Mouse (Mus musculus) megakaryocyte, embryonic 14.5 days (primary cell): ENCODE results near the gene Pa2g4. TPM values are rescaled to one million over a fixed set of nuclear protein-coding genes. Genes with fewer than 3 reads are reported as not detected.
"Not testable (repeated sequence)": the region's sequence is repeated elsewhere in the genome, so short reads cannot be mapped to it uniquely, and the experiment has no call there.

Experiments
- H3K27me3 ChIP-seq: replicated peaks from 2 replicates; pipeline ENCODE3; 2012; ENCODE audit warnings: inconsistent platforms
- H3K36me3 ChIP-seq: replicated peaks from 2 replicates; pipeline ENCODE3; 2012; ENCODE audit warnings: low read length, inconsistent platforms, mixed read lengths
- H3K4me1 ChIP-seq: 2 replicates; pipeline ENCODE4 v1.6.1; 2012; ENCODE audit warnings: inconsistent platforms
- H3K4me3 ChIP-seq: replicated peaks from 2 replicates; pipeline ENCODE3; 2012; ENCODE audit warnings: moderate library complexity, mild to moderate bottlenecking, inconsistent platforms
- H3K9me3 ChIP-seq: 2 replicates; pipeline ENCODE4 v1.6.1; 2012; ENCODE audit warnings: inconsistent platforms
- FLI1 ChIP-seq: IDR thresholded peaks from 2 replicates; pipeline ENCODE4 v1.6.1; 2012; ENCODE audit warnings: low read length, inconsistent platforms, mixed read lengths
- GATA1 ChIP-seq: IDR thresholded peaks from 3 replicates; pipeline ENCODE4 v1.6.1; 2012; ENCODE audit warnings: mixed read lengths, low read length, inconsistent platforms, borderline replicate concordance
- polyA plus RNA-seq: library from polyadenylated mRNA; stranded (reverse); fragments of >175 nt; gene quantifications from 2 replicates; pipeline ENCODE4 v1.2.3, GENCODE M21; 2012; ENCODE audit warnings: low replicate concordance; ENCODE audit not compliant: insufficient read depth

The Pa2g4 gene
- polyA plus RNA-seq, 1 experiment: 451 TPM

DNA sequence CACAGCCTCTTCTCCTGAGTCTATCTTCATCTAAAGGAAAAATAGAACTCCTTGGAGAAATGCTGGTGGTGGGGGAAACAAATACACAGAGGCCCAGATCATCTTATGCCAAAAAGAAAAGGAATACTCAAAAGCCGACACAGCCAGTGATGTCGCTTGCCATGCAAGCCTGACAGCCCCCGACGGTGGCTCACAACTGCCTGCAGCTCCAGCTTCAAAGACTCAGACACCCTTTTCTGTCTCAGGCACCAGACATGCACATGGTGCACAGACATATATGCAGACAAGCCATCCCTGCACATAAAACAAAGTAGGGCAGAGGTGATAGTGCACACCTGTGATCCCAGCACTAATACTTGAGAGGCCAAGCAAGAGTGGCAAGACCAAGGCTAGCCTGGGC is 13.9 kb upstream of the Pa2g4 start:
- Histone ChIP-seq H3K36me3 (no peaks in the 10 kb centered on the region), H3K4me1 (peaks cover 12% of the 10 kb centered on the region), H3K27me3 (peaks cover 56% of the 10 kb centered on the region), H3K9me3 (peaks cover 3% of the 10 kb centered on the region; the same call in 1 of the 2 replicates), H3K4me3 (no peak overlapping the region)
- TF ChIP-seq GATA1: no peak
- TF ChIP-seq FLI1: no peak

DNA sequence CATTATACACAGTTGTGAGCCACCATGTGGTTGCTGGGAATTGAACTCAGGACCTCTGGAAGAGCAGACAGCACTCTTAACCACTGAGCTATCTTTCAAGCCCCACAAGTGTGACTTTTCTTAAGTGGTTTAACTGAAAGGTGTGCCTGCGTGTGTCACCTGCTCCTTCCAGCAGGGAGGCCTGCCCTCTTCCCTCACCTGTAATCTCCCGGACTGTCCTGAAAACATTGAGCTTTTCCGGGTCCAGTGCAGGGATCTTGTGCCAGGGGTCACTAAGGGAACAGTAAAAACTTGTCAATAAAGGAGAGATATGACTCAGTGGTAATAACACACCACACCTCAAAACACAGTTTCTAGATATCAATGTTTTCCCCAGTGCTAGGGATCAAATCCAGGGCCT is 13.5 kb upstream of the Pa2g4 start:
- H3K4me1 ChIP-seq: peaks cover 12% of the 10 kb centered on the region
- H3K27me3 ChIP-seq: peaks cover 52% of the 10 kb centered on the region
- no peak for TF ChIP-seq GATA1
- TF ChIP-seq FLI1: no peak

DNA sequence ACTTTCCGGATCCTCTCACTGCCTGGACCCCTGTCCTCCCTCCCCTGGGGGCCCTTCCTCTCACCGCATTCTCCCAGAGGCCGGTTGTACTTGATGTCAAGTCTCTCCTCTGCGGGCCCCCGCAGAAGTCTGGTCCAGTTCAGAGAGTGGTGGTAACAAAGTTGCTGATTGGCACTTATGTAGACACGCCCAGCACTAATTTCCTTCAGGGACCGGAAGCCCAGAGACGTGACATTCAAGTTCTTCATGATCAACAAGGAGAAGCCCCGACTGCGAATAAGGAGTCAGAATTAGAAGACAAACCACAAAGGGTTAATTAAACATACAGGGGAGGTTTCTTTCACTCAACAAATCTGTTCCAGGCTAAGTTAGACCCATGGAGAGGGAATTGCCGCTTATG is 12.5 kb upstream of the Pa2g4 start:
- no peak for TF ChIP-seq GATA1
- peaks cover 52% of the 10 kb centered on the region for H3K27me3 ChIP-seq
- no peak overlapping the region for H3K4me3 ChIP-seq
- H3K4me1 ChIP-seq: peaks cover 3% of the 10 kb centered on the region; the same call in 1 of the 2 replicates
- no peaks in the 10 kb centered on the region for H3K36me3 ChIP-seq
- H3K9me3 ChIP-seq: peaks cover 3% of the 10 kb centered on the region; the same call in 1 of the 2 replicates

More for the DNA sequence above, 13.5 kb upstream of the Pa2g4 start:
- no peak overlapping the region for H3K4me3 ChIP-seq
- H3K9me3 ChIP-seq: peaks cover 3% of the 10 kb centered on the region; the same call in 1 of the 2 replicates
- H3K36me3 ChIP-seq: no peaks in the 10 kb centered on the region

DNA sequence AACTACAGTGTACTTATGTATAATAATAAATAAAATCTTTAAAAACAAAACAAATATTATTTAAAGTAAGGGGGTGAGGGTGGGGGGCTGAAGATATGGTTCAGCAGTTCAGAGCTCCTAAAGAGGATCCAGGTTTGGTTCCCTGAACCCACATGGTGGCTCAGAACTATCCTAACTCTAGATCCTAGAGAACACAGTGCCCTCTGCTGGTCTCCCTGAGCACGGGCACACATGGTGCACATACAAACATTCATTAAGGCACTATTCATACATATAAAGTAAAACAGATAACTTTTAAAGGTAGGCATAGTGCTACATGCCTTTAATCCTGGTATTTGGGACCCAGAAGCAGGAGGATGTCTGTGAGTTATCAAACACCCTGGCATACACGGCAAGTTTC is 9.3 kb upstream of the Pa2g4 start:
- Histone ChIP-seq H3K4me1 (peaks cover 6% of the 10 kb centered on the region; the same call in 1 of the 2 replicates), H3K9me3 (peaks cover 3% of the 10 kb centered on the region; the same call in 1 of the 2 replicates), H3K27me3 (peaks cover 56% of the 10 kb centered on the region), H3K36me3 (no peaks in the 10 kb centered on the region), H3K4me3 (no peak overlapping the region)
- no peak for TF ChIP-seq FLI1
- no peak for TF ChIP-seq GATA1

DNA sequence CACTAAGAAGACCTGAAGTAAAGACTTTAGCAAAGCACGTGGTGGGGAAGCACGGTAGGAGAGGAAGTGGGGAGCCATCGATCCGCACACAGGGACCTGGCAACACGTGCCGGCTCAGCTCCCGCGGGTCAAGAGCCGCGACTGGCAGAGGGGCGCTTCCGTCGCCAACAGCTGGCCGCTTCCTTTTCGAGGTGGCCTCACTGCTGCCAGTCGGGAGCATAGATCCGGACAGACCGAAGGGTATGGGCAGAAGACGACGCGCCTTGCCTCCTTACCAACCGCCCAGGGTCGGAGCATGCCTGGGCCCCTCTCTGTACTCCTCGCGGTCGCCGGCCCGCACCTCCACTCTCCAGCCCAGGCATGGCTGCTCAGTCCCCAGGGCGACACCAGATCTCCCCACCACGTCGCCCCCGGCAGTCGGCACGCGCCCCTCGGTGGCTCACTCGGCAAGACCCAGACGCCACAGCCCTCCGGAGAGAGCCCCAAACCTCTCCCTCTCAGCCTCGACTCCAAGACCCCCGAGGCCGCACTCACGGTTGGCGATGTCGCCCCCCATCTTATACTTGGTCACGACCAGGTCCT is 490 bp downstream of the Pa2g4 start:
- peak overlapping the region; percentile 99 for H3K4me3 ChIP-seq
- H3K27me3 ChIP-seq: peaks cover 11% of the 10 kb centered on the region
- no peak for TF ChIP-seq FLI1
- TF ChIP-seq GATA1: no peak
- H3K9me3 ChIP-seq: no peaks in the 10 kb centered on the region
- peaks cover 37% of the 10 kb centered on the region for H3K36me3 ChIP-seq
- H3K4me1 ChIP-seq: peaks cover 41% of the 10 kb centered on the region

DNA sequence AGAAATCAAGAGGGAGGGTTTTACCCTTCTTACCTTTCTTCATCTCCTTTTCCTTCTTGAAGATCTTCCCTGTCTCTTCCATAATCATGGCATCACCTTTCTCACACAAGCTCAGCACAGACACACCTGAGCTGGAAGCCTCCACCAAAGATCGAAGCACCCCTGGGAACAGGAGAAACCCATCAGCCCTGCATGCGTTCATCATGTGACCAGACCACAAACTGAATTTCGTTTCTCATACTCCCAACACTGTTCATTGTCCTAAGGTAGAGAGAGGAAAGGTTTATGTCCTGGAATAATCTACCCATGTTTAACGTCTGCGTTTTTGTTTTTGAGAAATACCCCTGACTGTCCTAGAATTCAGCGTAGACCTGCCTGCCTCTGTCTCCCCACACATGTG is 2.2 kb downstream of the Pa2g4 start:
- Histone ChIP-seq H3K36me3 (peaks cover 54% of the 10 kb centered on the region), H3K27me3 (no peaks in the 10 kb centered on the region), H3K9me3 (no peaks in the 10 kb centered on the region), H3K4me1 (peaks cover 41% of the 10 kb centered on the region), H3K4me3 (peak overlapping the region; percentile 75)
- TF ChIP-seq GATA1 (no peak), FLI1 (no peak)

DNA sequence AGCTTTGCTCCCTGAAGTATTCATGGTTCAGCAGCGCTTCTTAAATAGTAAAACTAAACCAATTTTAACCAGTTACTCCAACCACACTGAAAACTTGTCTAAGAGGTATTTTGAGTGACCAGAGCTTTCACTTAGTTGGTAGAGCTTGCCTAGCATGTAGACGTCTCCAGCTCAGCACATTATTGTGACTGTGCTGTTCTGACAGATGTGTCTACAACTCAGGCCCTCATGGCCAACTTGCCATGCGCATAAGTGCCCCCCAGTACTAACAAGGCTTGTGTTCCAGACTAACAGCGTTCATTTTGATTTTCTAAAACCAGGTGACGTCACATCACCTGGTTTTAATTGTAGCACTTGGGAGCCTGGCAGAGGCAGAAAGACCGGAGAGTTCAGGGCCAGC is 8.8 kb downstream of the Pa2g4 start:
- TF ChIP-seq GATA1 (no peak), FLI1 (no peak)
- no peaks in the 10 kb centered on the region for H3K9me3 ChIP-seq
- H3K27me3 ChIP-seq: no peaks in the 10 kb centered on the region
- H3K36me3 ChIP-seq: peaks cover 54% of the 10 kb centered on the region
- H3K4me3 ChIP-seq: no peak overlapping the region
- peaks cover 16% of the 10 kb centered on the region for H3K4me1 ChIP-seq

DNA sequence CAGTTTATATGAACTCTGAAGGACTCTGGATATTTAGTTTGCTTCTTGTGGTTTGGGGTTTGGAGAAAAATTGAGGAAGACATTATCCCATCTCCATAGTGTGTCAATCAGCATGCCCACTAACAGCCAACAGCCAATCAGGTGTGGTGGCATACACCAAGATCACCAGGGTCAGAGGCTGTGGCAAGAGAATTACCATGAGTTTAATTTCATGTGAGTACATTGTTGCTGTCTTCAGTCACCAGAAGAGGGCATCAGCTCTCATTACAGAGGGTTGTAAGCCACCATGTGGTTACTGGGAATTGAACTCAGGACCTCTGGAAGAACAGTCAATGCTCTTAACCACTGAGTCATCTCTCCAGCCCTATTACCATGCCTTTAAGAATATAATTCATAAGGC is 9.5 kb downstream of the Pa2g4 start:
- H3K4me1 ChIP-seq: peaks cover 15% of the 10 kb centered on the region
- no peaks in the 10 kb centered on the region for H3K9me3 ChIP-seq
- TF ChIP-seq GATA1 (no peak), FLI1 (no peak)
- no peaks in the 10 kb centered on the region for H3K27me3 ChIP-seq
- no peak overlapping the region for H3K4me3 ChIP-seq
- peaks cover 47% of the 10 kb centered on the region for H3K36me3 ChIP-seq

DNA sequence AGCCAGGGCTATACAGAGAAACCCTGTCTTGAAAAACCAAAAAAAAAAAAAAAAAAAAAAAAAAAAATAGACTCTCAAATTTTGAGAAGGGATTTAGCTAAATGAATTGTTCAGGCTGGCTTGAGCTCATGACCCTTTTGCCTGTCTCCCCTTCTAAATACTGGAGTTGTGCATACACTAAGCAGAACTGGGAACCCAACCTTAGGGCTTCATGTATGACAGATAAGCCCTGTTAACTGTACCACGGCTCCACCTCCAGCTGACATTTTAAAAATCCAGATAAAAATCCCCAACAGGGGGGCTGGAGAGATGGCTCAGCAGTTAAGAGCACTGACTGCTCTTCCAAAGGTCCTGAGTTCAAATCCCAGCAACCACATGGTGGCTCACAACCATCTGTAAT is 10.2 kb downstream of the Pa2g4 start:
- Histone ChIP-seq H3K36me3 (peaks cover 40% of the 10 kb centered on the region), H3K4me1 (peaks cover 19% of the 10 kb centered on the region)
- not testable (repeated sequence) for H3K4me3 ChIP-seq, H3K27me3 ChIP-seq, H3K9me3 ChIP-seq

DNA sequence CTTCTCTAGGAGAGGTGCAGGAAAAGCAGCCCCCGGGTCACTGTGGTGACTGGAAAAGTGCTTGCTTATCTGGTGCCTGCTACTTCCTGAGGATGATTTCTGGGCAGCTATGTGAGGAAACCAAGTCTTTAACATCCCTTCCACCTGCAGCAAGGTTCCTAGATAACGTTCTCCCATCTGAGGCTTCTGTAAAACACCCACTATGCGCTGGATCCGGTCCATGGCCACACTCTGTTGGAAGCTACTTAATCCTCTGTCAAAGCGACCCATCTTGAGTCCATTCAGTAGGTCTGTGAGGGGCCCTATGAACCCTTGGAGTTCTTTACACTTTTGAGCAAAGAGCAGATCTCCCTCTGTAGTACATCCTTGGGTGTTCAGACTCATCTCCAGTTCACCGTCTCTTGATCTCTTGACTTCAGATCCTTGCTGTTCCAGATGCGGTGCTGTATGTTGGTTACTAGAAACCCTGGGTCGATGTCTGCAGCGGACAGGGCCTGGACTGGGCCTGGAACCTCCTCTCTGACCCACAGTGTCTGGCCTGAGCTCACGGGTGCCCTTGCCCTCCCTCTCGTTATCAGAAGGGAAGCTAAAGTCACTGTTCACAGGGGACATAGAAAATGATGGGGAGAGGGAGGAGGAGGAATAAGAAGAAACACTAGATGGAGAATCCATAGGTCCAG is 15.5 kb downstream of the Pa2g4 start:
- H3K4me1 ChIP-seq: peaks cover 27% of the 10 kb centered on the region
- H3K36me3 ChIP-seq, H3K27me3 ChIP-seq, H3K9me3 ChIP-seq: not testable (repeated sequence)
- H3K4me3 ChIP-seq: peak overlapping the region; percentile 46

DNA sequence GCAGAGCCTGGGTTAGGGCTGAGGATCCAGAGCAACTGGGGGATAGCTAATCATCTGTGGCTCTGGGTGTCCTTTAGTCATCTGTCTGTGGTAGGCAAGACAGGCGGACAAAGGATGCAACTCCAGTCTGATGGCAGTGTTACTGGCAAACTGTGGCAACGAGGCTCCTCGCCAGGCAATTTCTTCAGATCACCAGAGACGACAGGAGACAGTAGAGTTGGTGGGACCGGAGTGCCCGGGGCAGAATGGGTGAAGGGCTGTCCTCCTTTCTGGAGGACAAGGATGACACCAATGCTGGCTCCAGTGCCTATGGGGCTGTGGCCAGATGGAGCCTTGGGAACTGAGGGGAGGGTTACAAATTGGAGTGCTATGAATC is 16.1 kb downstream of the Pa2g4 start:
- Histone ChIP-seq H3K36me3 (peaks cover 15% of the 10 kb centered on the region), H3K4me3 (peak overlapping the region; percentile 73), H3K4me1 (peaks cover 34% of the 10 kb centered on the region)
- not testable (repeated sequence) for H3K27me3 ChIP-seq, H3K9me3 ChIP-seq
